Mouse (Mus musculus) liver (tissue): ENCODE measurements around the gene Rab31.

Source experiments
- DNase-seq: peaks from one replicate; pipeline ENCODE4 v3.0.0-alpha.2; 2020; ENCODE audit warnings: mixed read lengths

Rab31 gene

GRCm38 (mm10) chr17:65700060-65700459, 72.5 kb downstream of the Rab31 start:
- no peak for DNase-seq

- no peak for DNase-seq
These were observed 74.6 kb downstream of the Rab31 start for GRCm38 (mm10) chr17:65697791-65698463.

- no peak for DNase-seq
These were observed 75.6 kb downstream of the Rab31 start for GRCm38 (mm10) chr17:65696939-65697338.

GRCm38 (mm10) chr17:65692276-65692675, 80.3 kb downstream of the Rab31 start:
- no peak for DNase-seq

GRCm38 (mm10) chr17:65683731-65684130, 88.8 kb downstream of the Rab31 start:
- no peak for DNase-seq

GRCm38 (mm10) chr17:65683316-65683715, 89.2 kb downstream of the Rab31 start:
- DNase-seq: no peak

GRCm38 (mm10) chr17:65682071-65682680, 90.4 kb downstream of the Rab31 start:
- no peak for DNase-seq

GRCm38 (mm10) chr17:65681516-65681915, 91.0 kb downstream of the Rab31 start:
- DNase-seq: no peak

GRCm38 (mm10) chr17:65680801-65681412, 91.6 kb downstream of the Rab31 start:
- no peak for DNase-seq

- DNase-seq: no peak
These were observed 92.6 kb downstream of the Rab31 start for GRCm38 (mm10) chr17:65679806-65680446.

GRCm38 (mm10) chr17:65677742-65678141, 94.8 kb downstream of the Rab31 start:
- DNase-seq: no peak

- DNase-seq: no peak
These were observed 96.0 kb downstream of the Rab31 start for GRCm38 (mm10) chr17:65676536-65676935.

- DNase-seq: no peak
These were observed 96.6 kb downstream of the Rab31 start for GRCm38 (mm10) chr17:65675985-65676384.

GRCm38 (mm10) chr17:65674710-65675171, 97.8 kb downstream of the Rab31 start:
- DNase-seq: no peak

- DNase-seq: no peak
These were observed 99.6 kb downstream of the Rab31 start for GRCm38 (mm10) chr17:65672926-65673325.

- DNase-seq: no peak
These were observed 103.5 kb downstream of the Rab31 start for GRCm38 (mm10) chr17:65669061-65669460.

- DNase-seq: no peak
These were observed 104.8 kb downstream of the Rab31 start for GRCm38 (mm10) chr17:65667792-65668191.

- no peak for DNase-seq
These were observed 106.0 kb downstream of the Rab31 start for GRCm38 (mm10) chr17:65666388-65667161.

GRCm38 (mm10) chr17:65665786-65666387, 106.7 kb downstream of the Rab31 start:
- no peak for DNase-seq

- DNase-seq: peak; percentile 49
These were observed 109.0 kb downstream of the Rab31 start for GRCm38 (mm10) chr17:65663329-65664078.

- DNase-seq: no peak
These were observed 109.9 kb downstream of the Rab31 start for GRCm38 (mm10) chr17:65662662-65663061.

- DNase-seq: no peak
These were observed 114.1 kb downstream of the Rab31 start for GRCm38 (mm10) chr17:65658416-65658815.
